Mouse (Mus musculus) erythroblast, embryonic 14.5 days (primary cell): Measurements from ENCODE around the gene Cd151.

ENCODE experiments used
- GATA1 ChIP-seq: IDR thresholded peaks from 2 replicates; pipeline ENCODE4 v1.6.1; 2012; ENCODE audit warnings: low read length, inconsistent platforms, mixed read lengths
- TAL1 ChIP-seq: IDR thresholded peaks from 3 replicates; pipeline ENCODE4 v1.6.1; 2012; ENCODE audit warnings: low read length, inconsistent platforms, mixed read lengths

- TF ChIP-seq TAL1 (no peak), GATA1 (no peak)
Measured at GRCm38 (mm10) chr7:141471236-141471635, 4.0 kb downstream of the Cd151 start.
